Mouse (Mus musculus): ENCODE data around the gene Ctdsp2. TPM values are rescaled to one million over a fixed set of nuclear protein-coding genes. Genes with fewer than 3 reads are reported as not detected.

Ctdsp2 gene
- total RNA-seq (2023): 100 to 1,000 TPM; 115 to 116 TPM

GRCm38 (mm10) chr10:126978277-126978994, at the start of gene Ctdsp2:
Ctdsp2 (plus strand) TSS chr10:126978717.

GRCm38 (mm10) chr10:127000529-127000928, 22.0 kb downstream of the Ctdsp2 start, which contains the start of gene Avil:
Avil (plus strand) TSS chr10:127000709.

GRCm38 (mm10) chr10:127030336-127031296, 52.1 kb downstream of the Ctdsp2 start, which contains the start of gene Tsfm:
Tsfm (minus strand) TSS chr10:127030840.

GRCm38 (mm10) chr10:127041274-127041766, 62.8 kb downstream of the Ctdsp2 start, which contains the start of the genes Mettl1 and Eef1akmt3:
Mettl1 (plus strand) TSS chr10:127041414.
Eef1akmt3 (minus strand) TSS chr10:127041513.

GRCm38 (mm10) chr10:127047954-127048353, 69.4 kb downstream of the Ctdsp2 start, which contains the start of gene Cyp27b1:
Cyp27b1 (plus strand) TSS chr10:127048250.

Other genes with a start within 250 kb of the Ctdsp2 start
- gene Atp23, start 77.4 kb upstream of the Ctdsp2 start, total RNA-seq (2023): 1 to 10 TPM; 2.5 to 3.8 TPM
- 1 to 10 TPM in 1 of 2 experiments, under 1 TPM in 1; 0.15 to 1.1 TPM for gene Avil, start 22.0 kb downstream of the Ctdsp2 start, total RNA-seq (2023)
- 10 to 100 TPM; 10.6 to 12.4 TPM for gene Tsfm, start 52.1 kb downstream of the Ctdsp2 start, total RNA-seq (2023)
- gene Mettl1, start 62.7 kb downstream of the Ctdsp2 start, total RNA-seq (2023): 1 to 10 TPM; 4.9 to 5.1 TPM
- under 1 TPM in 1 of 2 experiments, not detected in 1; 0.24 TPM for gene Eef1akmt3, start 62.8 kb downstream of the Ctdsp2 start, total RNA-seq (2023)
- under 1 TPM in 1 of 2 experiments, not detected in 1; 0.73 TPM for gene Cyp27b1, start 69.5 kb downstream of the Ctdsp2 start, total RNA-seq (2023)
- under 1 TPM in 1 of 2 experiments, not detected in 1; 0.11 TPM for gene March9, start 81.5 kb downstream of the Ctdsp2 start, total RNA-seq (2023)
- 100 to 1,000 TPM; 114 to 127 TPM for gene Cdk4, start 84.8 kb downstream of the Ctdsp2 start, total RNA-seq (2023)
- gene Tspan31, start 91.5 kb downstream of the Ctdsp2 start, total RNA-seq (2023): 10 to 100 TPM; 22.0 to 22.1 TPM
- gene Agap2, start 96.6 kb downstream of the Ctdsp2 start, total RNA-seq (2023): 10 to 100 TPM; 43.8 to 49.3 TPM
- 100 to 1,000 TPM; 106 to 107 TPM for gene Os9, start 142.4 kb downstream of the Ctdsp2 start, total RNA-seq (2023)
- gene B4galnt1, start 186.5 kb downstream of the Ctdsp2 start, total RNA-seq (2023): 100 to 1,000 TPM; 104 to 113 TPM
- not detected for gene Slc26a10, start 201.9 kb downstream of the Ctdsp2 start, total RNA-seq (2023)
- under 1 TPM; 0.56 to 0.73 TPM for gene Arhgef25, start 211.4 kb downstream of the Ctdsp2 start, total RNA-seq (2023)
- 10 to 100 TPM; 13.1 to 15.4 TPM for gene Dtx3, start 217.0 kb downstream of the Ctdsp2 start, total RNA-seq (2023)
- 10 to 100 TPM; 27.5 to 28.8 TPM for gene Pip4k2c, start 232.9 kb downstream of the Ctdsp2 start, total RNA-seq (2023)